Comparison of ENCODE assay signal across 28 mouse cellular contexts in genomic region chr9:31654213-31654612, GRCm38 (mm10).
DNase-seq lines count a peak whose midpoint lies in the region; ATAC-seq lines count a peak whose summit lies in the region.
"Had no signal": no experiment of that assay in that cellular context is flagged by ENCODE, and none has a peak within 500 bp of the region (broad histone marks: within the 10 kb centered on the region; RNA-seq: fewer than 3 reads in every experiment).

No protein-coding gene starts in this region.

- H3K9me3 ChIP-seq in intestine, embryonic 15.5 days, result no peaks in the 10 kb centered on the region
- no peaks in the 10 kb centered on the region for H3K9me3 ChIP-seq in stomach, embryonic 15.5 days
- H3K9me3 ChIP-seq in hindbrain, embryonic 11.5 days (ENCODE audit: control insufficient read depth, low read length), result no peaks in the 10 kb centered on the region
- H3K9me3 ChIP-seq in liver, embryonic 11.5 days (ENCODE audit: control insufficient read depth, low read length), result no peaks in the 10 kb centered on the region
- H3K9me3 ChIP-seq: embryonic facial prominence, embryonic 10.5 days; embryonic facial prominence, embryonic 13.5 days; forebrain, embryonic 12.5 days; forebrain, embryonic 15.5 days; G1E; heart, embryonic 13.5 days; hindbrain, embryonic 10.5 days had no signal

- peaks cover 3% of the 10 kb centered on the region; the same call in 1 of the 2 replicates for H3K4me1 ChIP-seq in intestine, embryonic 15.5 days (replicated peaks)
- H3K4me1 ChIP-seq in stomach, embryonic 15.5 days, result no peaks in the 10 kb centered on the region
- no peaks in the 10 kb centered on the region for H3K4me1 ChIP-seq in hindbrain, embryonic 11.5 days (replicated peaks; ENCODE audit: control insufficient read depth, insufficient read depth, low read length)
- no peaks in the 10 kb centered on the region for H3K4me1 ChIP-seq in liver, embryonic 11.5 days (replicated peaks; ENCODE audit: control insufficient read depth, insufficient read depth, low read length)
- H3K4me1 ChIP-seq: embryonic facial prominence, embryonic 10.5 days; embryonic facial prominence, embryonic 13.5 days; forebrain, embryonic 12.5 days; forebrain, embryonic 15.5 days; heart, embryonic 13.5 days; hindbrain, embryonic 10.5 days had no signal

- no peak overlapping the region for H3K4me3 ChIP-seq in intestine, embryonic 15.5 days (replicated peaks)
- no peak overlapping the region for H3K4me3 ChIP-seq in stomach, embryonic 15.5 days (replicated peaks)
- H3K4me3 ChIP-seq in hindbrain, embryonic 11.5 days (ENCODE audit: low read depth, low read length), result no peak overlapping the region
- H3K4me3 ChIP-seq in liver, embryonic 11.5 days (ENCODE audit: low read depth, low read length), result no peak overlapping the region
- H3K4me3 ChIP-seq: embryonic facial prominence, embryonic 10.5 days; embryonic facial prominence, embryonic 13.5 days; erythroblast, embryonic 14.5 days; forebrain, embryonic 12.5 days; forebrain, embryonic 15.5 days; heart, embryonic 13.5 days; hindbrain, embryonic 10.5 days had no signal

- H3K27ac ChIP-seq in intestine, embryonic 15.5 days, result no peak overlapping the region
- peak overlapping the region; percentile 26; the same call in 1 of the 2 replicates for H3K27ac ChIP-seq in stomach, embryonic 15.5 days
- no peak overlapping the region for H3K27ac ChIP-seq in hindbrain, embryonic 11.5 days (ENCODE audit: low read depth, low read length)
- H3K27ac ChIP-seq in liver, embryonic 11.5 days (ENCODE audit: low read depth, low read length), result no peak overlapping the region
- H3K27ac ChIP-seq: embryonic facial prominence, embryonic 10.5 days; embryonic facial prominence, embryonic 13.5 days; forebrain, embryonic 12.5 days; forebrain, embryonic 15.5 days; heart, embryonic 13.5 days; hindbrain, embryonic 10.5 days; hindbrain, embryonic 14.5 days; hindbrain, postnatal 0 days had no signal

- WGBS in intestine, embryonic 15.5 days, result 60% methylated on average over 7 of the region's 7 CpGs
- 29% methylated on average over 7 of the region's 7 CpGs for WGBS in large intestine, adult 2 months
- WGBS in stomach, embryonic 15.5 days, result 65% methylated on average over 7 of the region's 7 CpGs
- 95% methylated on average over 7 of the region's 7 CpGs for WGBS in hindbrain, embryonic 11.5 days
- 84% methylated on average over 7 of the region's 7 CpGs for WGBS in liver, embryonic 11.5 days

- no peak overlapping the region for H3K9ac ChIP-seq in intestine, embryonic 15.5 days
- H3K9ac ChIP-seq in stomach, embryonic 15.5 days, result no peak overlapping the region
- H3K9ac ChIP-seq in hindbrain, embryonic 11.5 days (ENCODE audit: low read depth, low read length), result no peak overlapping the region
- no peak overlapping the region for H3K9ac ChIP-seq in liver, embryonic 11.5 days (ENCODE audit: low read depth, low read length)
- H3K9ac ChIP-seq: embryonic facial prominence, embryonic 13.5 days; forebrain, embryonic 12.5 days; forebrain, embryonic 15.5 days; heart, embryonic 13.5 days; hindbrain, embryonic 14.5 days had no signal

- no peaks in the 10 kb centered on the region for H3K27me3 ChIP-seq in intestine, embryonic 15.5 days (replicated peaks)
- H3K27me3 ChIP-seq in stomach, embryonic 15.5 days (replicated peaks), result no peaks in the 10 kb centered on the region
- no peaks in the 10 kb centered on the region for H3K27me3 ChIP-seq in hindbrain, embryonic 11.5 days (ENCODE audit: control insufficient read depth, insufficient read depth, low read length)
- H3K27me3 ChIP-seq in liver, embryonic 11.5 days (replicated peaks; ENCODE audit: control insufficient read depth, insufficient read depth, low read length), result no peaks in the 10 kb centered on the region
- H3K27me3 ChIP-seq: CH12.LX; embryonic facial prominence, embryonic 13.5 days; forebrain, embryonic 15.5 days; heart, embryonic 13.5 days; Patski had no signal

- H3K4me2 ChIP-seq in intestine, embryonic 15.5 days (replicated peaks), result peak overlapping the region; percentile 9; the same call in 1 of the 2 replicates
- H3K4me2 ChIP-seq in stomach, embryonic 15.5 days, result peak overlapping the region; percentile 21
- no peak overlapping the region for H3K4me2 ChIP-seq in hindbrain, embryonic 11.5 days (replicated peaks; ENCODE audit: low read depth, low read length)
- H3K4me2 ChIP-seq in liver, embryonic 11.5 days, result no peak overlapping the region
- H3K4me2 ChIP-seq: embryonic facial prominence, embryonic 13.5 days; forebrain, embryonic 12.5 days; forebrain, embryonic 15.5 days; heart, embryonic 13.5 days; hindbrain, embryonic 14.5 days had no signal

- DNase-seq in large intestine, adult 2 months (ENCODE audit: low read depth, low spot score), result peak; percentile 50
- no peak for DNase-seq in heart, postnatal 36 days
- no peak for DNase-seq in hindbrain, embryonic 11.5 days (ENCODE audit: low spot score)
- DNase-seq in heart, postnatal 10 days, result no peak
- DNase-seq in liver, embryonic 11.5 days (ENCODE audit: low spot score), result no peak
- DNase-seq: adrenal gland, postnatal 14 days; B cell, adult 2 months; cerebellum, adult 11 months; cerebellum, adult 2 months; cerebellum, postnatal 10 days; cerebellum, postnatal 36 days; embryo, embryonic 11 days; gastrocnemius, postnatal 25 days; heart, adult 18-20 months had no signal

- H3K36me3 ChIP-seq in intestine, embryonic 15.5 days, result no peaks in the 10 kb centered on the region
- no peaks in the 10 kb centered on the region for H3K36me3 ChIP-seq in stomach, embryonic 15.5 days
- H3K36me3 ChIP-seq in hindbrain, embryonic 11.5 days (ENCODE audit: control insufficient read depth, insufficient read depth, low read length), result no peaks in the 10 kb centered on the region
- no peaks in the 10 kb centered on the region for H3K36me3 ChIP-seq in liver, embryonic 11.5 days (ENCODE audit: control insufficient read depth, insufficient read depth, low read length)
- H3K36me3 ChIP-seq: embryonic facial prominence, embryonic 10.5 days; embryonic facial prominence, embryonic 13.5 days; forebrain, embryonic 12.5 days; forebrain, embryonic 15.5 days; G1E; heart, embryonic 13.5 days; hindbrain, embryonic 10.5 days had no signal

- intact Hi-C loops in heart, postnatal 36 days (cut with DNase I), result no loop called here
- intact Hi-C loops in heart, postnatal 10 days (cut with DNase I), result no loop called here

- ATAC-seq in intestine, embryonic 15.5 days, result peak; percentile 92
- ATAC-seq in stomach, embryonic 15.5 days (ENCODE audit: insufficient read depth, low FRiP score, low read depth), result peak; percentile 47; the same call in 1 of the 2 replicates
- ATAC-seq in hindbrain, embryonic 11.5 days (ENCODE audit: low FRiP score), result no peak
- no peak for ATAC-seq in liver, embryonic 11.5 days (replicated peaks; ENCODE audit: low FRiP score)
- ATAC-seq: forebrain, embryonic 15.5 days; hindbrain, postnatal 0 days; Patski had no signal

Comparison
In these comparisons a context has a peak if more than half of its experiments do, and no peak if none do; other contexts are left out.
1. ATAC-seq: peak in intestine, embryonic 15.5 days (single experiment) and stomach, embryonic 15.5 days (single experiment); none in hindbrain, embryonic 11.5 days (single experiment) and liver, embryonic 11.5 days (single experiment).
2. H3K4me2 ChIP-seq: peak in intestine, embryonic 15.5 days (single experiment) and stomach, embryonic 15.5 days (single experiment); none in hindbrain, embryonic 11.5 days (single experiment) and liver, embryonic 11.5 days (single experiment).